Mouse (Mus musculus) midbrain, postnatal 0 days (tissue): ENCODE data around the gene Astn2. TPM values are rescaled to one million over a fixed set of nuclear protein-coding genes. Genes with fewer than 3 reads are reported as not detected.

Experiments used
- ATAC-seq: fragments of 200-750 bp; cut with Nextera tagmentation; 2 replicates; pipeline ENCODE4 v1.8.0; 2017; ENCODE audit warnings: moderate number of reproducible peaks, mild to moderate bottlenecking, moderate TSS enrichment, moderate library complexity; ENCODE audit not compliant: low FRiP score
- DNase-seq: peaks from one replicate; pipeline ENCODE4 v3.0.0-alpha.2; 2015; ENCODE audit warnings: low spot score
- H3K27ac ChIP-seq: fragments of 300-500 bp; sonication (generic); 2 replicates; pipeline ENCODE4 v1.5.1; 2014; ENCODE audit warnings: low read depth, mild to moderate bottlenecking, low read length, mixed read lengths
- H3K27me3 ChIP-seq: fragments of 300-500 bp; sonication (generic); 2 replicates; pipeline ENCODE4 v1.6.1; 2014; ENCODE audit warnings: low read length, control low read depth, mixed read lengths; ENCODE audit not compliant: insufficient read depth
- H3K36me3 ChIP-seq: fragments of 300-500 bp; sonication (generic); 2 replicates; pipeline ENCODE4 v1.6.1; 2014; ENCODE audit warnings: low read length, control low read depth, mixed read lengths; ENCODE audit not compliant: insufficient read depth
- H3K4me1 ChIP-seq: fragments of 300-500 bp; sonication (generic); 2 replicates; pipeline ENCODE4 v1.6.1; 2014; ENCODE audit warnings: mild to moderate bottlenecking, control low read depth, antibody characterized with exemption, low read length, mixed read lengths; ENCODE audit not compliant: insufficient read depth
- H3K4me2 ChIP-seq: fragments of 300-500 bp; sonication (generic); 2 replicates; pipeline ENCODE4 v1.6.1; 2014; ENCODE audit warnings: low read depth, mild to moderate bottlenecking, low read length, mixed read lengths; ENCODE audit not compliant: poor library complexity, severe bottlenecking
- H3K4me3 ChIP-seq: fragments of 300-500 bp; sonication (generic); 2 replicates; pipeline ENCODE4 v1.5.1; 2014; ENCODE audit warnings: low read depth, mild to moderate bottlenecking, low read length, moderate library complexity
- H3K9ac ChIP-seq: fragments of 300-500 bp; sonication (generic); replicated peaks from 2 replicates; pipeline ENCODE4 v1.6.1; 2014; ENCODE audit warnings: mild to moderate bottlenecking, low read length, moderate library complexity, mixed read lengths; ENCODE audit not compliant: poor library complexity, severe bottlenecking
- H3K9me3 ChIP-seq: fragments of 300-500 bp; sonication (generic); 2 replicates; pipeline ENCODE4 v1.6.1; 2016; ENCODE audit warnings: low read length, control low read depth
- CTCF ChIP-seq: IDR thresholded peaks from 2 replicates; pipeline ENCODE4 v1.5.1; 2016; ENCODE audit warnings: antibody characterized with exemption, mild to moderate bottlenecking
- WGBS: fragments of 180-500 bp; shearing (Covaris S2); extraction: QIAGEN DNeasy Blood & Tissue Kit; methylation state at CpG from one replicate; pipeline ENCODE4 v1.1.7; 2014; 5-methylcytosine and 5-hydroxymethylcytosine counted together
- polyA plus RNA-seq: library from polyadenylated mRNA; unstranded; fragments of >200 nt; fragmentation: Nextera tagmentation; extraction: Ambion mirVana; gene quantifications from 2 replicates; pipeline ENCODE4 v1.2.1, GENCODE M21; 2015
- total RNA-seq: library from RNA; depleted of rRNA; stranded (reverse); fragments of >200 nt; gene quantifications from 2 replicates; pipeline ENCODE4 v1.2.3, GENCODE M21; 2014

Astn2 gene
- total and polyA plus RNA-seq, 2 experiments from 2014 or later: 2.5 to 34.9 TPM

DNA sequence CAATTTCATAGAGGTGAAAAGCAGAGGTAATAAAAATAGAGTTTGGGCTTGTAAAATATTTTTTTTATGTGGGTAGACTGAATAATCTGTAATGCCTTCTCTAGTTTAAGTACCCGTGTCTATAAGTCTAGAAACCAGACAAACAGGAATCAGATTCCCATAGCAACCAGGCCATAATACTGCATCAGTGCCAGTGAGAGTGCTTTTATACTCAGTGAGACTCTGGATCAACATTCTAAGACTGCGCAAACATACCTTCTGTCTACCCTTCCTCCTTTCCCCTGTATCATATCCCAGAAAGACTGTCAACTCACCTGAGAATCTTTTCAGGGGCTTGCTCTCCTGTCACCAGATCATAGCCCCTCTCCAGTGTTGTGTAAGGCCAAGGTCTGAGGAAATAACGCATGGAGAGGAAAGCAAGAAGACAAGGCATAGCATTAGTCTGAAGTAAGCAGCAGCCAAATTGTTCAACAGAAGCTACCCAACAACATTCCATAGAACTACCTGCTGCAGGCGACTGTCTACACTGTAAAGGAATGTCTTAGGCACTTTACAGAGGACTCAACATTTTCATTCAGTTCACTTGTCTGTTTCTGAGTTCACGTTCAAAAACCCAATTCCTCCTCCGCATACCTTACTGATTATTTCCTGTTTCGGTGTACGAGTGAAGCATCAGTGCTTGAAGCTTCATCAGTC is 492.0 kb downstream of the Astn2 start:
- ATAC-seq: no peak
- Histone ChIP-seq H3K27ac (no peak overlapping the region), H3K27me3 (no peaks in the 10 kb centered on the region), H3K36me3 (no peaks in the 10 kb centered on the region), H3K4me3 (no peak overlapping the region), H3K9ac (no peak overlapping the region), H3K9me3 (no peaks in the 10 kb centered on the region), H3K4me2 (no peak overlapping the region), H3K4me1 (no peaks in the 10 kb centered on the region; the same call in 1 of the 2 replicates)
- DNase-seq: no peak
- WGBS: 84% methylated on average over 8 of the region's 8 CpGs
- TF ChIP-seq CTCF: no peak

DNA sequence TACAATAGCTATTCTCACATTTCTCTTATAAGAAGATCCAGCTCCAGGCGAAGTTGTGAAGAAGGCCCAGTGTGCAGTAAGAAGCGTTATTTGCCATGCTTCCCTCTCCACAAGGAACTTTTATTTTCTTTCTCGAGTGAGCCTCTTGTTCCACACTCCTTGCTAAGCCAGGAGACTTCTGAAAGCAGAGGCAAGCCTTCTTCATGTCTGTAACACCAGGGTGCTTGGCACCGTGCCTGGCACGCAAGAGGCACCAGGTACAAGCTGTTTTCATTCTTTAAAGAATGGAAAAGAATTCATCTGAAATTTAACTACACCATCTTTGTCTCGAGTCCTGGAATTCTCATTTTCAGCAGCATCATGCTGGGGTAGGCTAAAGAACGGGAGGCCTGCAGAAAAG is 496.8 kb downstream of the Astn2 start:
- TF ChIP-seq CTCF: no peak
- Histone ChIP-seq H3K4me3 (no peak overlapping the region), H3K9me3 (no peaks in the 10 kb centered on the region), H3K27ac (no peak overlapping the region), H3K27me3 (no peaks in the 10 kb centered on the region), H3K9ac (no peak overlapping the region), H3K4me1 (no peaks in the 10 kb centered on the region), H3K4me2 (no peak overlapping the region), H3K36me3 (no peaks in the 10 kb centered on the region)
- ATAC-seq (no peak), DNase-seq (no peak)
- 35% methylated on average over 7 of the region's 7 CpGs for WGBS

GRCm38 (mm10) chr4:65904963-65905362 is 499.4 kb downstream of the Astn2 start:
- Histone ChIP-seq H3K9ac (no peak overlapping the region), H3K4me3 (no peak overlapping the region), H3K27me3 (no peaks in the 10 kb centered on the region), H3K4me1 (no peaks in the 10 kb centered on the region), H3K9me3 (no peaks in the 10 kb centered on the region), H3K36me3 (no peaks in the 10 kb centered on the region), H3K4me2 (no peak overlapping the region), H3K27ac (no peak overlapping the region)
- 95% methylated on average over 2 of the region's 2 CpGs for WGBS
- DNase-seq (no peak), ATAC-seq (no peak)
- TF ChIP-seq CTCF: no peak

GRCm38 (mm10) chr4:65896092-65897027 is 508.1 kb downstream of the Astn2 start:
- 41% methylated on average over 5 of the region's 5 CpGs for WGBS
- Histone ChIP-seq H3K4me1 (no peaks in the 10 kb centered on the region; the same call in 1 of the 2 replicates), H3K27me3 (no peaks in the 10 kb centered on the region), H3K36me3 (no peaks in the 10 kb centered on the region), H3K4me3 (no peak overlapping the region), H3K4me2 (no peak overlapping the region), H3K9ac (no peak overlapping the region), H3K27ac (no peak overlapping the region), H3K9me3 (no peaks in the 10 kb centered on the region)
- DNase-seq (peak; percentile 78), ATAC-seq (peak; percentile 86)
- TF ChIP-seq CTCF: 0 out of 2 replicates have a peak, but pooled peaks have one; percentile 2

DNA sequence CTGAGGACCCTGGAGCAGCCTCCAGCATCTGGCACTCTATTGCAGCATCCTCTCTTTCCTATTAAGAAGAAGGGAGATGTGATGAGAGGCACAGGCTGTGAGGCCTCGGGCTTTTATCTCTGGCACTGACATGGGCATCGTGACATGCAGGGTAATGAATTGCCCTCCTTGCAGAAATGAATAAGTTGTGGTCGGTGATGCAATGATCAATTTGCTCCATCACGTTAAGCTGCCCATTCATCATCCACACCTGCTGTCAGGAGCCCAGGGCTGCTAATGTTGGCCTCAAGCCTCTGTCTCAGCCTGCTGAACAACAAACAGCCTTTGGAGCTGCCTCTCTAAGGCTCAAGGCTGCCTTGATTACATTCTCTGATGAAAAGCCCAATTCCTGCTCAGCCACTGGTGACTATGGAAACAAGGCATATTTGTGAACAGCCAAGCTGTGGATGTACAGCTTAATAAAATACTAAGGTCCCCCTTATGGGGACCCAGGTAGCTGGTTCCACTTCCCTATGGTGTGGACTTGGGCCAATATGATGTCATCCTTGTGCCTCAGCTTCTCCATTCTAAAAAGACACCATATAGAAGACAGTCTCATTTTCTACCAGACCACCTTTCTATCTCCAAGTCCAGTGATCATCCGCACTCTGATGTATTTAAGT is 515.9 kb downstream of the Astn2 start:
- Histone ChIP-seq H3K36me3 (no peaks in the 10 kb centered on the region), H3K4me2 (no peak overlapping the region), H3K27me3 (no peaks in the 10 kb centered on the region), H3K9me3 (no peaks in the 10 kb centered on the region), H3K4me1 (no peaks in the 10 kb centered on the region), H3K4me3 (no peak overlapping the region), H3K27ac (no peak overlapping the region), H3K9ac (no peak overlapping the region)
- DNase-seq (peak; percentile 71), ATAC-seq (peak; percentile 85)
- TF ChIP-seq CTCF: no peak
- WGBS: 29% methylated on average over 5 of the region's 5 CpGs
